Mouse (Mus musculus) CD8-positive naive resting alpha-beta T cell, adult 2 months (primary cell): Measurements from ENCODE around the gene Il11.

Experiments
- DNase-seq, 2 experiments: peaks; one replicate each; pipeline ENCODE4 v3.0.0; 2022; ENCODE audit warnings: low read depth in 2 of 2, low spot score in 2 of 2

The Il11 gene

DNA sequence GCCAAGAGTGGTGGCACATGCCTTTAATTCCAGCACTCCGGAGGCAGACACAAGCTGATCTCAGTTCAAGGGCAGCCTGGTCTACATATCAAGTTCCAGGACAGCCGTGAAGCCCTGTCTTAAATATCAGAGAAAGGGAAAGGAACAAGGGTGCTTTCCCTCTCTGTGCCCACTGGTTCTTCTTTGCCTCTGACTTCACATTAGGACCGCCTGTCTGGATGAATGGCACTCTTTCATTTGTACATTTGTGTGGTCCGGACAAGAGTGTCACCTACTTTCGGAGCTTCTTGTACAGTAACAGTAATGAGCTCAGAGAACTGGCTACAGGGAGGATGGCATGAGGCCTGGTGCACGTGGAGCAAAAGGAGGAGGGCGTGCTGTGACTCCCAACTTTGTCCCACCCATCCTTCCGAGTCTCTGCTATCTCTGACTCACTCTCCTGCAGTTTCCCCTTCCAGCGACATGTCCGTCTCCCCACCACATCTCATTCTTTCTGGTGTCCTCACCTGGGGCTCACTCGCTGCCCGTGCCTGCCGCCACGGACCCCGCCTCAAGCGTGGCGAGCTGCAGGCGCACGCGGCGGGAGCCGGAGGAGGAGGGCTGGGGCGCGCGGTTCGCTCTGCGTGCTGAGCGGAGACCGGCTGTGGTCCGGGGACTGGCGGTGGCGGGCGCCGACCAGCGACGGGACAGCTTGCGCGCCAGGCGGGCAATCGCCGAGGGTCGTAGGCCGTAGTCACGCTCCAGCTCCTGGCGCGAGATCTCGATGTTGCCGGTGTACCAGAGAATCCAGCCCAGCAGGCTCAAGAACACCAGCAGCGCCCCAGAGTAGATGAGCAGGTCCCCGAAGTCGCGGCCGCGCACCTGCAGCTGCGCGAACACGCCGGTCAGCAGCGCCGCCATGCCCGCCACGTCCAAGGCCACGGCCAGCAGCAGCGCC, 6.1 kb upstream of the Il11 start:
- peak; percentile 18 to 22 for DNase-seq

DNA sequence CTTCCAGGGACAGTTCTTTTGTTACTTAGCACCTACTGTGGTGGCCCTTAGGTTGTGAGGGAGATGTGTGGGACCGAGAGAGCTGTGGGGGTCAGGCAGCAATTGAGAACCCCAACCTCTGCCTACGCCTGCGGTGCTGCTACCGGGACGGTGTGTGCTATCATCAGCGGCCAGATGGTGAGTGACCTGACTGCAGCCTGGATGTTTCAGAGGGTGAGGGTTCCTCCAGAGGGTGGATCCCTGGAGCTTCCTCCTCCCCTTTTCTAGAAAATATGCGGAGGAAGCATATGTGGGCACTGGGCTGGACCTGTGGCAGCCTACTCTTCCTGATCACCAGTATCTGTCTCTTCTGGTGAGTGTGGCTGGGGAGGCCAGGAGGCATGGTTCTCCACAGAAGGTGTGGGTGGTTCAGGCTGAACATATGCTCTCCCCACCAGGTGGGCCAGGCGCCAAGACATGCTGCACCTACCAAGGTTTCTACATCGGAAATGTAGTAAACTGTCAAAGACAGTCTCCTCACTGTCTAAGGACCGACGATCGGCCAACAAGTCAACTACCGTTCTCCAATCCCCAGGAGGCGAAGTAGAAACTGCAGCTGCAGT, 1.1 kb upstream of the Il11 start:
- no peak for DNase-seq

DNA sequence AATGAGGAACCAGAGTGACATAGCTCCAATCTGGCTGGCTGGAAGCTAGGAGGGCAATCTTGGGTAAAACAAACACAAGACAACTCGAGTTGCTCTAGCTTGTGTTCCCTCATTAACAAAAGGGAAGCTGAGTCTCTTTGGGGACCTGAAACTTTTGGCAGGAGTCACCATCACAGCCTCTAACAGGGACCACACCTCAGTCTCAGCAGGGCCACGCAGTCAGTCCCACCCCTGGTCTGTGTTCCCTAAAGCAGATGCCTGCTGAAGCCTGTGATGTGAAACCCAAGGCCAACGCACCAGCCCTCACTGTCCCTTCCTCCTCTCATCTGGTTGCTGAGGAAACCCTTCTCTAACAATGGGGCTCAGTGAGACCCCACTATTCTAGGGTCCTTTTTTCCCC, 529 bp downstream of the Il11 start:
- no peak for DNase-seq

DNA sequence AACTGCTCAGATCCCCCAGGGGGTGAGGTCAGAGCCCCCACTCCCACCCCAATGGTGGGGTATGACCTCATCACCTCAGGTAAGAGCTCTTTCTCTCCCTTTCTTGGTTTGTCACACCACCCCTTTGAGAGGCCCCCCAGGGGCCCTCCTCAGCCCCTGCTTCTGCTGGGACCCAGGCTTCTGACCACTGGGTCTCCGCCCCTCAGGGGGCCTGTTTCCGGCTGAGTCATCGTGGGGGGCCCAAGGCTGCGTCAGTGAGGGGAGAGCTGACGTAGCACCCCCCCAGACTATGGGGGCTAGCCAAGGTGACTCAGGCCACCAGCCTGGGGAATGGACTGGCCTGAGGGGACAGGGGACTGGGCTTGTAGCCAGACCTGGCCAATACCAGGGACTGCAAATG, 2.7 kb downstream of the Il11 start:
- no peak for DNase-seq

DNA sequence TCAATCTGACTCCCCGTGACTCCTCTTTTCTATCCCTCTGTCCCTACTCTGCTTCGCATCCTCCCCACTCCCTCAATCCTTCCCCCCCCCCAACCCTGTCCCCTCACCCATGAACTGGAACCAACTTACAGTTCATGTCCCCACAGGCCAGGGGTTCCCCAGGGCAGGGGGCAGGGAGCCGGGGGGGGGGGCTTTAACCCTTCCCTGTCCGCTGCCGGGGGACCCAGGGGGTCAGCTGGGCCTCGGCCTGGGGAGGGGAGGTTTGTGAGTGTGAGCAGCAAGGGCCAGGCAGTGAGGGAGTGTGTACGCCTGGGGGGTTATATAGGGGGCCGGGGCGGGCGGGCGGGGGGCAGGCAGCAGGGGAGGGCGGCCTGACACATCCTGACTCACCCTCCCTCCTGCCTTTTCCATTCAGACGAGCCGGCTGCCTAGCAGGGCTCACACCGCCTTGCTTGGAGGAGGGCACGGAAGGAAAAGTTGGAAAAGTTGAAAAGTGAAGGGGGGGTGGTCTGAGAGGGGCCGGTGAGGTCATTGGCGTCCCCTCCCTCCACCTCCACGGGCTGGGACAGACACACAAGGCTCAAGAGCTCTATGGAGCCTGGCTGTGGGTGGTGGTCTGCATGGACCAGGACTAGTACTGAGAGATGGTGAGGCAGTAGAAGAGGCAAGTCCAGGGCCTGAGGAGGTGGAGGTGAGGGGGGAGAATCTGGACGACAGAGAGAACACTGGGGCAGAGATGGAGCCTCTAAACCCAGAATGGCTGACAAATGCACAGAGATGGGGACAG, 4.6 kb downstream of the Il11 start:
- no peak for DNase-seq

DNA sequence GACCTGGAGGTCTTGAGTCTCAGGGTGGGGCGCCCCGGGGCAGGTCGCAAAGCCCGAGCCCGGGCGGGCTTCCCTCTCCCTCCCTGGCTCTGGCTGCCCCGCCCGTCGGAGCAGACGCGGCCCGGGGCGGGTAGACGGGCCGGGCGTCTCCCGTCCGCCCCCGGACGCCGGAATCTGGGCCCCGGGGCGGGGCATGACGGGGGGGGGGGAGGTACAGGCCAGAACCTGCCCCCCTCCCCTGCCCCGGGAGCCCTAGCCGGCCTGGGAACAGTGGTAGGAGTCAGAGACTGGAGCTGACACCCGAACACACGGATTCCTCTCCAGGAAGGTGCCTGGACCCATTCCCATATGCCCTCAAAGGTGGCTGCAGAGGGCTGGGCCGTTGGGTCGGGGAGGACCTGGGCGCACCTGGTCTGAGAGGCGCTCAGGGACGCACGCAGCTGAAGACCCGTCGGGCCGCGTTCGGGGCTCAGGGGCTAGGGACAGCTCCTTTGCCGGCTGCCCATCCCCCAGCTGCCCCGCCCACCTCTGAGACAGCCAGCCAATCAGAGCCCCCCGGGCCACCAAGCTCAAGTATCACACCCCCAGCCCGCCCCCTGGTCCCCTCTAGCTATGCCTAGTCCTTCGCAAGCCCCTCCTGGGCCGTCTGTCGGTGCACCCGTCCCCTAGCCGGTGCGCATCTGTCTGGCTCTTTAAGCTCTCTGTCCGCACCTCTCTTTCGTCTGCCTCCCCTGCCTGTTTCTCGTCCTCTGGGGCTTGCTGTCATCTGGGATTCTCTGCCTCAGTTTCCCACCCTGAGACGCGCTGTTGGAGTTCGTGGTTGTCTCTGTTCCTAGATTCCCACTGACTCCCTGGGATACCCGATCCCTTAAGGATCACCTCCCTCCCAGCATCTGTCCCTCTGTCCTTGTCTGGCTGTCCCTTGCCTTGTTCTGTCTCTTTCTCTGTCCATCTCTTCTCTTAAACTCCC, 5.5 kb downstream of the Il11 start:
- DNase-seq = no peak

DNA sequence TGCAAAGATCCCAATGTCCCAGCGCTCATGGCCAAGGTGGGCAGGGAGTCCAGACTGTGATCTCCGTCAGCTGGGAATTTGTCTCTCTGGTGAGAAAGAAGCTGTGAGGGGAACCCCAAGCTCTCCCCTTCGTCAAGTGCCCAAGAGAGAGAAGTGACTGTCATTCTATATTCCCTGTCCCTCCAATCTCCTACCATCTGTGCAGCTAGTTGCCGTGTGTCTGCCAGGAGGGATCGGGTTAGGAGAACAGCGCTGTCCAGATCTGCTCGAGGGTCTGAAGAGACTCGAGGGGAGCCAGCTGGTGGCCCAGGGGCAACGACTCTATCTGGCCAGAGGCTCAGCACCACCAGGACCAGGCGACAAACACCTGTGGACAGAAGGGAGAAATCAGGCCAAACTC, 6.5 kb downstream of the Il11 start:
- no peak for DNase-seq

DNA sequence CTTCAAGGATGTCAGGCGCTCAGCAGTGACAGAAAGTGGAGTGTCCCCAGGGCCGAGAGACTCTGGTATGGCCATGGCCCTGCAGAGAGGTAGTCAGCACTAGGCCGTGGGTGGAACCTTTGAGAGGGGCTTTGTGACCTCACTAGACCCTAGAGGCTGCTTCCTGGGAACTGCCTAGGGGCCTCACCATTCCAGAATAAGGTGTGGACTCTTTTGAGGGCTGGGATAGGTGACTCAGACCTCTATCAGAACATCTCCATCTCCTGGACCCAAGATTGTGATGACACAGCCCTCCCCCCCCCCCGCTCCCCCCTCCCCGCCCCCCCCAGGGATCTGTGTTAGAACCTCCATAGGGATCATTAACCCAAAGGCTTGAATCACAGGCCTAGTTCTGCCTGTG, 11.5 kb downstream of the Il11 start, which contains the start of gene Fam71e2:
Gene Fam71e2, minus strand, starts transcription at position 101 of the 400 bp plus-strand sequence.
- no peak for DNase-seq

DNA sequence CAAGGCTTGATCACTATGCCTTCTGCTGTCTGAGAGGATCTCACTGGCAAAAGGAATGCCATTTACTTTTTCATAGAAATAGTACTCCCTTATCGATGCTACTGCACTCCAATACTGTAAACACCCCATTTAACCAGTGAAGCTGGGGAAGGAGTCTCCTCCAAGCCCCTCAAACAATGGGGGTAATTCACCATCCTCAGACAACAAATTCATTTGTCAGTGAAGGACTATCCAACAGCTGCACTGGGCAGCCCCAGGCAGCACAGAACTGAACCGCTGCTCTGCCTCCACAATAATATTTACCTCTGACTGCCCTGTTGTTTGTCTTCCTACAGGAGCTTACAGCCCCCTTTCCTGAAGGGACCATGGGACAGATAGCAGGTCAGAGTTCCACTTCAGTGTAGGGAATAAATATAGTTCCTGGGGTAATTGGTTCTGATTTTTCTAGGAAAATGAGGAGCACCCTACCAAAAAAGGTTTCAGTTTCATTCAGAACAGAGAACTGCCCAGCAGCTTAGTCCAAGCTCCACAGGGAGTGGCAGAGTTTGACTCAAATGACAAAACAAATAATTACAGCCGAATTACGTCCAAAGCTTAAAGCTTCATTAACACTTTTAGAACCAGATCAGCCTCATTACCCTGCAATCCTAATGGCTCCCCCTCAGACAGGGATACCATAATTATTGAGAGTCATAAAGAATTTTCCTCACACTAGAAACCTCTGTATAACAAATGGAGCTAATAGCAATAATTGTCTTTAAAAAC, 17.5 kb downstream of the Il11 start:
- DNase-seq = no peak

DNA sequence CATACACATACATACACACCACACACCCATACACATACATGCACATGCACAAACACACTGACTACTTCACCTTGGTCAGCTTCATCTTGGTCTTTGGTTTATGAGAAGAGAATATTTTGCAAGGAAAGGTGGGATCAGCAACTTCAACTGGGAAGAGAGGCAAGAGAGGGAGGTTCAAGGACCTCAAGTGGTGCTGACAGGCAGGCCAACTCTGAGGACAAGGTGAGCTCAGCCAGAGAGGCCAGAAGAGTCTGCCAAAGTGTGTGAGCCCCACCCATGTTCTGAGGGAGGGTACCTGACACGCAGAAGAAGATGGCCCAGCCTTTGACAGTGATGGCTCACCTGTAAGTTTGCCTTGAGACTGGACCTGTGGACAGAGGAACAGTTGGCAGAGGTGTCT, 23.0 kb downstream of the Il11 start:
- no peak for DNase-seq

DNA sequence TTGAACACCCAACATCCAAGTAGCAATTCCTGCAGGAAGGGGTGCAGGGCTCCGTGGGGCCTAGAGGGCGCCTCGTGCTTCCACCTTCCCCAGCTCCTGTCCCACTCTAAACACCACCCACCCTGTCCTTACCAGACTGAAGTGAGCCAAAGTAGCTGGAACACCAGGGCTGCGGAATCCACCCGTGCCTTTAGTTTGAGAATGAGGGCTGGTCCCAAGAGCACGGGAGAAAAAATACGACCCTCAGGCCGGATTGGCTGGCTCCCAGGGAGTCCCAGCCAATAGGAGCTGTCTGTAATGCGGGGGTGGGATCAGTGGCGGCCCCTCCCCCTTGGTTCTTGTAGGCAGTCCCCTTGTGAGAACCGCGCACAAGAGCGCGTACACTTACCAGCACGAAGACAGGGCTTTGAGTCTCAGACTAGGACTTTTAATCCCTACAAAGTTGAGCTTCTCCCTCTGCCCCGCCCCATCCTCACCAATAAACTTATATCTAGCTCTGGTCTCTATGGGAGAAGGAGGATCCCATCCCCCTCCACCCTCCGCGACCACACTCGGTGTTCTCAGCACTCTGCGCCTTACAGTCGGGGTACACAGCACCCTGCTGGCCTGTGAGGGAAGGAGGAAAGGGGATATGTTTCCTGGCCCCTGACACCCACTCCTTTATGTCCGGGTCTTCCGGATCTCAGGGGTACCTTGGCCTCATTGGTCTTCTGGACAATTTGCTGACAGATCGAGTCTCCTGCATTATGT, 29.7 kb downstream of the Il11 start, which contains the start of gene Cox6b2:
Gene Cox6b2, minus strand, starts transcription at position 274 of the 750 bp plus-strand sequence.
- DNase-seq = peak; percentile 35 to 54

DNA sequence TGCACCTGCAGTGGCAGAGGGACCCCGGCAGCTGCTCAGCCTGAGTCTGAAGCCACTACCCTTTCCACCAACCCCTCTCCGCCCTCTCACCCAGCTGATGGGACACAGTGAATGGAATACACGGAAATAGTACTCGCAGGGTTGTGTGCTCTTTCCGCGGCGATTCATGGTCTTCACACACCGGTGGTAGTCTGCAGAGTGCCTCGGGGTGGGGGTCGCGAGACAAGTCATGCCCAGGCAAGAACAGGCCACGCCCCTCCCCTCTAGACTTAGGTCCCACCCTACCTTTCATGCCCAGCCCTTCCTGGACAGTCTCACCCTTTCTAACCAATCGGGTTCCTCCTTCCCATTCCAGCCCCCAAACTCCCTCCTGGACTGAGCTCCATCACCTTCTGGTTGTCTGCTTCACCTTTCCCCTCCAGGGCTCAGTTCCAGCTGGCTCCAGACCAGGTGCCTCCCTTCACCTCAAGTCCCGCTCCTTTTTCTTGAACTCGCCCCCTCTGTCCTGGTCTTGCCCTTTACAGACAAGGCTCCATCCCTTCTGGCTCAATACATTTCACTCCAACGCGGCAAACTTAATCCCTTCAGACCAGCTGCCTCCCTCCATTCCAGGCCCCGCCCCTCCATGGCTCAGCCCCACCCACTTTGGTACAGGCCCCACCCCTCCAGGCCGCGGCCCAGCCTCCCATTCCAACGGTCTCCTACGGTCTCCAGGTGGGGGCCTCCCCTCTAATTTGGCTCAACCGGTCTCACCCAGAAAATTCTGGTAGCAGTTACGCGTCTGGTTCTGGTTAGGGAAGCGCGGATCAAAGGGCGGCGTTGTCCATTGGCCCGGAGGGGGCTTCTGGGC, 30.5 kb downstream of the Il11 start:
- DNase-seq = no peak

DNA sequence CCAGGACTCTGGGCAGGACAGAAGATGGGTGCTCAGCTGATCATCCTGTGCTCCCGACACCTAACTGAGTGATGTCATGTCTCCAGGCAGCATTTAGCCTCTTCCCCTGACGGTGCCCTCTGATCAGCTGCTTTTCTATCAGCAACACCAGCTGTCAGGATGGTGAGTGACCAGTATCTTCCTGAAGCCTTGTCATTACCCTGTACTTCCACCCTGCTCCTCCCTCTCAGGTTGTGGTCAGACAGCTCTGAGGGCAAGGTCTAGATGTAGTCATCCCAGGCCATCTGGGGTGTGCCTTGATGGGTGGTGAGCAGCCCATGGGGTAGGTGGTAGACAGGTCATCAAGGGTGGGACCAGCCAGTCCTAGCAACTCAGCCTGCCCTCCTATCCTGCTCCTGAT, 33.5 kb downstream of the Il11 start:
- no peak for DNase-seq

DNA sequence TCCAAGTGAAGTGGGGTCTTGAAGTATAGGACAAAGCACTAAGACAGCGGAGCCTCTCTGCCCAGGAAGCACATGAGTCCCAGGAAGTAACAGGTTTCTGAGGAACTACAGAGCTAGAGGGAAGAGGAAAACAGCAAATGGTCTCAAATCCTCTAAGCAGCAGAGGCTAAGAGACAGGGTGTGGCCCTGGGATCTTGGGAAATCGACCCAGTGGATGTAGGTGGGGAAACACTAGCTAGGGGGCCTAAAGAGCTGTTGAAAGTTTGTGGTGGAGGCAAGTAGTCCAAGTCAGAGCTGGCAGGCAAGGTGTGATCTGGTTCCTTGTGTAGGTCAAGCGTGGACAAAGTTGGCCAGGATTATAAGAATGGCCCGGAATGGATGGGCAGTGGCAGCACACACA, 34.3 kb downstream of the Il11 start:
- no peak for DNase-seq

DNA sequence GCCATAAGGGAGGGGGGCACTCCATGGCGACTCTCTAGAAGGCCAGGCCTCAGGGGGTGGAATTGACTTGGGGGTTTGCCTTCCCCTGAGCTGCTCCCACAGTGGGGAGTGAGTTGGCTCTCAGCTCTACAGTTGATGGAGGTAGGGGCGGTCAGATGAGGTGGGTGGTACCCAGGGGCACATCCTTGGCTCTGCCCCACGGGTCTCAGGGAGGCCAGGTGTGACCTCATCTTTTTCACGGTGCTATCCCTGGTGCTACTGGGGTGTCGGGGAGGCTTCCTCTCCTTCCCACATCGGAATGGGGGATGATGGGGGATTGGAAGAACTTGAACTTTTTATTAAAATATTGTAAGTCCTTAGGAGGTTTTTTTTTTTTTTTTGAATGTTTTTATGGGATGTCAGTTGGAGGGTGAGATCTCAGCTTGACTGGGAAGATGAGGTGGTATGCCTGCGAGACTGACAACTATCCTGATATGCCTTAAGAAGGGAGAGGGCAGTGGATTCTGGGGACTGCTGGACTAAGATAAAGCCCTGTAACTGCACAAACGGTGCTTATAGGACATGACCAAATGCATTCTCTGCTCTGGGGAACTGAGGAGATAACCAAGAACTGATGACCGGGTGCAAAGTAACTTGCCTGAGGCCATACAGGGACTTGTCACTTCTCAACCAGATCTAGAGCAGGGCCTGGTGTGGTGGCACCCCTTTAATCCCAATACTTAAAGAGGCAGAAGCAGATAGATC, 35.3 kb downstream of the Il11 start:
- no peak for DNase-seq

DNA sequence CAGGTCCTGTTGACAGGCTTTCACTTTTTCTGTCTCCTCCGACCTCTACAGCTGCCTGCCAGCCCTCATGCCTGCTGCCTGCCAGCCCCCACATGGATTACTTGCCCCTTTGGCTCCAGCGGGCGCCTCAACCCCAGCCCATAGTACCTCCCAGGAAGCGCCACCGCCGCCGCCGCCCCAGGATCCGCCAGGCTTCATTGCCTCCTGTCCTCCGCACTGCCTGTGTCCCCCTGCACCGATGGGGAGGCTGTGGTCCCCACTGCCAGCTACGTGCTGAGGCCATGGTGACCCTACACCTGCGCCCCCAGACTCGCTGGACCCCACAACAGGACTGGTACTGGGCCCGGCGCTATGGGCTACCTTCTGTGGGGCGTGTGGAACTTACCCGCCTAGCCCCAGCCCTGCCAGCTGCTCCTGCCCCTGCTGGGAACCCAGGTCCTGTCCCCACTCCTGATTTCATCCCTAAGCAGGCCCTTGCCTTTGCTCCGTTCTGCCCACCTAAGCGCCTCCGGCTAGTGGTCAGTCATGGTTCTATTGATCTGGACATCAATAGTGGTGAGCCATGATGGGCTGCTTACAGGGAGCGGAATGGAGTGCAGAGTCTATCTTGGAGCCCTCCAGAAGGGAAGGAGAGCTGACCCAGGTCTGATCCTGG, 36.2 kb downstream of the Il11 start:
- DNase-seq = no peak

DNA sequence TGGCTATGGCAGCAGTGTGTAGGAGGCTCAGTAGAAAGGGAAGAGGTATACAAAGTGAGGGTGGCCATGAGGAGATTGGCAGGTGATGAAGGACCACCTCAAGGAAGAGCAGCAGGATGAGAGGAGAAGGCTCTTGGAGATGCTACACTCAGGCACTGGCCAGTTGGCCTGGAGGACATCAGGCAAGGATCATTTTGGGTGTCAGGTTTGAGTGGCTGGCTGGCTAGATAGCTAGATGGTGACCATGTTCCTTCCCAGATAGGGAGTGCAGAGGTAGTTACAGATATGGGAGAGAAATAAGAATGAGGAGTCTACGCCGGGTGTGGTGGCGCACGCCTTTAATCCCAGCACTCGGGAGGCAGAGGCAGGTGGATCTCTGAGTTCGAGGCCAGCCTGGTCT, 37.8 kb downstream of the Il11 start:
- no peak for DNase-seq
